Mouse (Mus musculus) ES-Bruce4 (cell line): ENCODE data around the gene Fancd2.

ENCODE experiments used
- CTCF ChIP-seq: IDR thresholded peaks from one replicate; pipeline ENCODE4 v1.8.1; 2011; ENCODE audit warnings: low read depth, low read length
- POLR2A ChIP-seq: IDR thresholded peaks from one replicate; pipeline ENCODE4 v1.8.1; 2011; ENCODE audit warnings: low read length; ENCODE audit not compliant: insufficient read depth

DNA sequence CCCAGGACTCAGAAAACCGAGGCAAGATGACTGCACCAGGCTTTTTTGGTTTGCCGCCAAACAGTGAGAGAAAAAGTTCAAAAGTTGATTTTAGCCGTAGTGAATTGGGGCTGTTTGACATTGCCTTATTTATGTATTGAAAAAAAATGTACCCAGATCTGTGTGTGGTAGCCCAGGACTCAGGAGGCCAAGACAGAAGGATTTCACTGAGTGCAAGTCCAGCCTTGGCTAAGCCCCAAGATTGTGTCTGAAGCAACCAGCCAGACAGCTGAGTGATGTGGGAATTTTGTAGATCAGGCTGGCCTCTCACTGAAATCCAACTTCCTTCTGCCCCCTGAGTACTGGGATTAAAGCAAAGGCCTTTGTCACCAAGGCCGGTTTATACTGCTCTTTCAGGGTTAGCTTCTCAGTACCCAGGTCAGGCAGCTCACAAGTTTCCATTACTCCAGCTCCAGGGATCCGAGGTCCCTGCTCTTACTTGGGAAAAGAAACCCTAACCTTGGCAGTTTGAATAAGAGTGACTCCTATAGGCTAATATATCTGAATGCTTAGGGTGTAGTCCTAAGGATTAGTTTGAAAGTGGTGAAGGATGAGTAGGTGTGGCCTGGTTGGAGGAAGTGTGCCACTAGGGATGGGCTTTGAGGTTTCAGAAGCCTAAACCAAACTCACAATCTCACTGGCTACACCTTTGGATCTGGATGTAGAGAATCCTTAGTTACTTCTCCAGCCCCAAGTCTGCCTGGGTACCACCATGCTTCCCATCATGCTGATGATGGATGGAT is 93.7 kb downstream of the Fancd2 start:
- TF ChIP-seq CTCF (no peak), POLR2A (no peak)
